Mouse (Mus musculus) thymus, postnatal 14 days (tissue): ENCODE measurements at regions not wholly inside any gene's neighbourhood (a gene's known extent, or its start where the extent isn't known, plus 50 kb on each side); places are given as distances from the start of the nearest gene placed in this dataset.

Experiments
- DNase-seq: peaks from one replicate; pipeline ENCODE4 v3.0.0; 2021

GRCm38 (mm10) chr6:35458250-35458649 is 81.4 kb downstream of the Mtpn start:
- DNase-seq: no peak

GRCm38 (mm10) chr6:35445007-35445406 is 94.7 kb downstream of the Mtpn start:
- DNase-seq: no peak

GRCm38 (mm10) chr6:35426301-35426700 is 100.4 kb upstream of the Fam180a start:
- DNase-seq: no peak

GRCm38 (mm10) chr6:35424521-35424920 is 98.6 kb upstream of the Fam180a start:
- DNase-seq: no peak

DNA sequence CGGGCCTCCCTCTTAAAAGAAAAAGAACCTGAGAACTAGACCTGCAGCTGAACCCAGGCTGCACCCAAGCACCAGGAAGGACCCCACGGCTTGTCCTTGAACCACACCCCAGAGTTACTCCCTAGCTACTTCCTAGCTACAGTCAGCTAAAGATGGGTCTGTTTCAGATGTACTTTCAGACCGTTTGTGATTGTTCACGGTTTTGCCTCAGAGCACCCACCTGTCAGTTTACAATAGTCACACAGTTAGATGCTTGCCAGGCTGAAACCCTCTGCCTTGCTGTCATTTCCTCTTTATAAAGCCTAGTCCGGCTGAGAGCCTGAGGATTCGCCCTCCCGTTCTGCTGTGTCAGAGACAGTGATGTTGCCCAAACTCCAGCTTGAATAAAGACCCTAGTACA is 95.0 kb upstream of the Fam180a start:
- no peak for DNase-seq

- DNase-seq: no peak
These were observed 79.1 kb upstream of the Fam180a start for GRCm38 (mm10) chr6:35405044-35405443.

DNA sequence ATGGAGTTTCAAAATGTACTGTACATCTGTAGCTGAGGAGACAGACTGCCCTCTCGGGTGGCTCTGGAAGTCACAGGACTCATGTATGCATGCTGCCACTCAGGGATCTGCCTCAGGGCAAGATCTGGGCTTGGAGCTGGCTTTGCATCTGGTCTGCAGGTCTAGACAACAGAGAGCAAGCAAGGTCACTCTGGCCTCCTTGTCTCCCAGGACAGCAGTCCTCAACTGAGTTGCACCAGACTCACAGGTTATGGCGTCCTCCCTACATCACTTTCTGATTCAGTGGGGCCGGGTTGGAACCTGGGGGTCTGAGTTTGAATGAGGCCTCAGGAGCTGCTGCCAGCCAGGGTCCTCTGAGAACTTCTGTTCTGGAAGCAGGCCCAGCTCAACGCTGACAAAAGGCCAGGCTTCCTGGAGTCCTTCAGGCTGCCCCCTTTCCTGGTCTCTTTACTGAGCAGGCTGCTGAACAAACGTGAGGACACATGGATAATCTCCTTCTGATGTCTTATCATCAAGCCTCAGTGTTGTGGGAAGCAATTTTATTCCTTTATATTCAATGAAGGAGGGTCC is 77.5 kb upstream of the Fam180a start:
- no peak for DNase-seq

DNA sequence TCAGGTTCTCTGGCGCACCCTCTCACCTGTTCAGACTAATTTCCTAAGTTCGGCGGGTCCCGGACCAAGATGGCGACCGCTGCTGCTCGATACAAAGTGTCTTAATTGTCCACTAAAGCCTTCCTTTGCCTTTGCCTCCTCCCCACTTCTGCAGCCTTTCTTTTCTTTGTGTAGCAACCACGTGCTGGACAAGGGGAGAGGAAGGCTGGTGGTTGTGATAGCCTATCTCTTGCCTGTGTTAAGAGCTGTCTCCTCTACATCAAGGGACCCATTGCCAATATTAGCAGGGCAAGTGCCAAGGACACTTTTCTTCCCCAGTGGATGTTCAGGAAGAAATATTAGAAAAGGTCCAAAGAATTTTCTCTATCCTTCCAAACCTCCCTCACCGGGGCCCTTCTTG is 69.8 kb upstream of the Fam180a start:
- DNase-seq: no peak

DNA sequence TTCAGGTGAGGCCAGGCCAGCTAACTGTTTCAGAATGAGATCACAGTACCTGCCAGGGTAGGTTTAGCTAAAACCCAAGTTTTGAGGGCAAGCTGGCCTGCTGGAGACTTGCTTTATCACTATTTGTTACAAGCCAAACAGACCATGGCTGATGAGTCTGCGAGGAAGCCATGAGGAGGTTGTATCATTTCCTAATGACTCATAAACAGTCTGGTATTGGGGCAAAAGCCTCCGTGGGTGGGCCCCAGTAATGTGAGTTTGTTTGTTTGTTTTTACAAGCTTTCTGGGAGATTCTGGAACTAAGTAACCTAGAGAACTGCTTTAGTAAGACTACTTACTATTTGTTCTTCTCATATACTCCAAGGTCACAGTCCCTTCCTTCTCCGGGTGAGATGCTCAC is 62.9 kb upstream of the Fam180a start:
- DNase-seq: no peak

DNA sequence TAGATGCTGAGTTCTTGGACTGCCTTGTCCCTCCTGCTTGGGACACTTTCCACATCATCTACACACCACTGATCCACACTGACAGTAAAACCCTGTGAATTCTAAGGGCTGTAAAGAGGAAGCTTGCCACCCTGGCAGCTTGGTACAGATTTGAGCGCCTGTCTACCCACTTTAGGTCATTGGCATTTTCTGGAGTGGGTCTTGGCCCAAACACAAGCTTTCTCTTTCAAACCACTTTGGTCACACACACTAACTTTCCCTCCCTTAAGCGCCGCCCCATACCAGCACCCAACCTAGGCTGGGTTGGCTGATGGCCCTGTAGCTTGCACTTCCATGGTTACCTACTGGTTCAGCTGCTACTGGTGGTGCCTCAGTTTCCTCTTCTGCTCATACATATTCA is 55.6 kb upstream of the Fam180a start:
- no peak for DNase-seq

GRCm38 (mm10) chr6:35380721-35381466 is 55.0 kb upstream of the Fam180a start:
- peak; percentile 16 for DNase-seq

GRCm38 (mm10) chr6:35379890-35380289 is 53.9 kb upstream of the Fam180a start:
- peak; percentile 82 for DNase-seq

GRCm38 (mm10) chr6:35378851-35379250 is 52.9 kb upstream of the Fam180a start:
- DNase-seq: no peak

DNA sequence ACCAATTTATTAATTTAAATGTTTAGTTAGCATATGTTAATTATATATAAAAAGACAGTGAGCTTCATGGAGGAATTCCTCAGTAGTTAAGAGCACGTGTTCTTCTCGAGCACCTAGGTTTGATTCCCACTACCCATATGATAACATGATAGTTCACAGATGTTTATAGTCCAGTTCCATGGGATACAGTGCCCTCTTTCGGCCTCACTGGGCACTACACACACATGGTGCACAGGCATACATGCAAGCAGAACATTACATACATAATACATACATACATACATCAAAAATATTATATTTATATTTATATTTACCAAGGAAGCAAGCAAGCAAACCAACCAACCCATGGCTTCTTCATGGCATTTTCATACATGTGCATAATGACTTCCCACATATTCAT is 51.6 kb upstream of the Fam180a start:
- DNase-seq: no peak

DNA sequence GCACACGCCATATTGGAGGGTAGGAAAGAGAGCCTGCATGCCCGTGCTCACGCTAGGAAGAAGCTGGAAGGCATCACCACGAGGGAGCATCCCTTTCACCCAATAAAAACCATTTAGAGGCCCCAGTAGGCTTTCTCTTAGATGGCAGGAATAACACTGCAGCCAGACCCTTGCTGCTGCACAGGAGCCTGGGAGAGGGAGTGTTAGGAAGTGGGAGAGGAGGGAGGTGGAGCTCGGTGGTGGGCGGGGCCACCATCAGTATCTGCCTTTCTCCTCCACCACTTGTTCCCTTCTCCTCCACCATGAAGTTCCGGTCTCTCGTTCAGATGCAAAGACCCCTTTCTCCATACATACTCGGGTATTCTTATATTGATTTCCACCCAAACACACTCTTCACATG is 50.6 kb upstream of the Fam180a start:
- no peak for DNase-seq
